Mouse (Mus musculus): ENCODE data around the gene Nrbp1. TPM values are rescaled to one million over a fixed set of nuclear protein-coding genes. Genes with fewer than 3 reads are reported as not detected.

Nrbp1 gene
- polyA plus RNA-seq, 1 experiment: 143 TPM

DNA sequence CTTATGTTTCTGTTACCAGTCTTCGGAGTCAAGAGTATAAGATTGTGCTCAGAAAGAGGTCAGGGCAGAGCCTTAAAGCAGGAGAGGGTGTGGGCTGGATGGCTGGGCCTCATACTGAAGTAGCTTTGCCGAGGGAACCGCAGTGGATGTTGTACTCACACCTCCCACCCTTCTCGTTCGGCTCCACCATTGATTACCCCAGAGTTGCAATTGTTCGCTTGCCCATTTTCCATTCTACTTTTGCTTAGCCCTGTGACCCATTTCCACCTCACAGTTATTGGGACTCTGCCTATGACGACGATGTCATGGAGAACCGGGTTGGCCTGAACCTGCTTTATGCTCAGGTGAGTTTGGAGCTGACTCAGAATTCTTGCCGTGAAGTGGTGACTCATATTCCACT, 44.5 kb upstream of the Nrbp1 start:
- H3K27ac ChIP-seq (ENCODE audit: insufficient read depth, low read length): no peak overlapping the region
- no peak overlapping the region for H3K4me3 ChIP-seq (replicated peaks; ENCODE audit: insufficient read depth, low read depth, low read length)
- H3K4me1 ChIP-seq (ENCODE audit: control insufficient read depth, insufficient read depth, low read length): peaks cover 3% of the 10 kb centered on the region; the same call in 1 of the 2 replicates
- H3K27me3 ChIP-seq (ENCODE audit: control insufficient read depth, insufficient read depth, low read length): no peaks in the 10 kb centered on the region
- DNase-seq: no peak
- TF ChIP-seq POLR2A (IDR thresholded peaks at IDR 0.05; ENCODE audit: borderline replicate concordance, insufficient read depth, low read length) (no peak), CTCF (IDR thresholded peaks at IDR 0.05; ENCODE audit: borderline replicate concordance, insufficient read depth, low read depth, low read length) (no peak)
- WGBS: 82% methylated on average over 10 of the region's 10 CpGs

GRCm38 (mm10) chr5:31197072-31197471, 43.6 kb upstream of the Nrbp1 start:
- DNase-seq: no peak
- Histone ChIP-seq H3K4me1 (ENCODE audit: control insufficient read depth, insufficient read depth, low read length) (no peaks in the 10 kb centered on the region), H3K27me3 (ENCODE audit: control insufficient read depth, insufficient read depth, low read length) (no peaks in the 10 kb centered on the region), H3K27ac (ENCODE audit: insufficient read depth, low read length) (no peak overlapping the region), H3K4me3 (replicated peaks; ENCODE audit: insufficient read depth, low read depth, low read length) (no peak overlapping the region)
- no peak for TF ChIP-seq CTCF (IDR thresholded peaks at IDR 0.05; ENCODE audit: borderline replicate concordance, insufficient read depth, low read depth, low read length)
- no peak for TF ChIP-seq POLR2A (IDR thresholded peaks at IDR 0.05; ENCODE audit: borderline replicate concordance, insufficient read depth, low read length)
- whole genome bisulfite sequencing: 90% methylated on average over 12 of the region's 12 CpGs

DNA sequence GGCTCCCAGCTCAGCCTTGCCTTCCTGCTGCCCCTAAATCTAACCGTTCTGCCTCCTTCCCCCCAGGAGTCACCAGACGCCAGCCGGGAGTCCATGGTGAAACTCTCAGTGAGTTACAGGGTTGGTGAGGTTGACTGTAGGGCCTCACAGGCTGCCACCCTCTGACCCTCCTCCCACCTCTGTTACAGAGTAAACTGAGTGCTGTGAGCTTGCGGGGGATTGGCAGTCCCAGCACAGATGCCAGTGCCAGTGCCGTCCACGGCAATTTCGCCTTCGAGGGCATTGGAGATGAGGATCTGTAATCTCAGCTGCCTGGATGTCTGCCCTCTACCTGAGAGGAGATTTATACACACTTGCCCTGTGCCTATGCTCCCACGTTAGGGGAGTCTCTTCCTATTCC, 42.5 kb upstream of the Nrbp1 start:
- no peak overlapping the region for H3K4me3 ChIP-seq (replicated peaks; ENCODE audit: insufficient read depth, low read depth, low read length)
- H3K4me1 ChIP-seq (ENCODE audit: control insufficient read depth, insufficient read depth, low read length): no peaks in the 10 kb centered on the region
- whole genome bisulfite sequencing: 57% methylated on average over 9 of the region's 9 CpGs
- no peaks in the 10 kb centered on the region for H3K27me3 ChIP-seq (ENCODE audit: control insufficient read depth, insufficient read depth, low read length)
- DNase-seq: no peak
- TF ChIP-seq CTCF (IDR thresholded peaks at IDR 0.05; ENCODE audit: borderline replicate concordance, insufficient read depth, low read depth, low read length): no peak
- TF ChIP-seq POLR2A (IDR thresholded peaks at IDR 0.05; ENCODE audit: borderline replicate concordance, insufficient read depth, low read length): no peak
- no peak overlapping the region for H3K27ac ChIP-seq (ENCODE audit: insufficient read depth, low read length)

DNA sequence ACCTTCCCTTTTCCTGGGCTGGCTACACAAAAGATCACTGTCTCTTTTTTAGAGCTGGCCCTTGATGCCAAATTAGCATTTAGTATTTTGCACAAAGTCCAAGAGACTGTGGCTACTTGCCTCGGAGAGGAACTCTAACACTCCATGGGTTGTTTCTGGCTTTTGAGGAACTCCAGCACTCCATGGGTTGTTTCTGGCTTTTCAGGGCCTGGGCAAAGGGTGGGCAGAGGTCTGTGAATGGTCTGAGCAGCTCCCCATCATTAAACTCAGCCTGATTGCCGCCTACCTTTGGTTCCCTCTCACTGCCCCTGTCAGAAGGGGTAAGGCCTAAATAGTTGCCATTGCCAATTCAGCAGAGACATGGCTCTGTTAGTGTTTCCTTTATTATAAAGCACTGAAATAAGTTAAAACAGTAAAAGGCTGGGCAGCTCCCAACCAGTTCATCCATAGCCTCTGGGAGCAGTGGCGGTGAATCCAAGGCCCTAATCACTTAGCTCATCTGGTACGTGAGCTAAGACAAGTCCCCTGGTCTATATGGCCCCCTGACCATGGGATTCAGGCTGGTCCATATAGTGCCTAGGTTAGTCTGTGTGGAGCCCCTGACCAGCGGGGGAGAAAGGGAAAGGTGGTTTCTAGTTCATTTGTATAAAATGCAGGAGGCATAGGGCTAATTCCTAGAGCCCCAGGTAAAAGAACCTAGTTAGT, 41.9 kb upstream of the Nrbp1 start:
- Histone ChIP-seq H3K27ac (ENCODE audit: insufficient read depth, low read length) (no peak overlapping the region), H3K4me1 (ENCODE audit: control insufficient read depth, insufficient read depth, low read length) (no peaks in the 10 kb centered on the region), H3K27me3 (ENCODE audit: control insufficient read depth, insufficient read depth, low read length) (no peaks in the 10 kb centered on the region), H3K4me3 (replicated peaks; ENCODE audit: insufficient read depth, low read depth, low read length) (no peak overlapping the region)
- no peak for DNase-seq
- TF ChIP-seq POLR2A (IDR thresholded peaks at IDR 0.05; ENCODE audit: borderline replicate concordance, insufficient read depth, low read length) (no peak), CTCF (IDR thresholded peaks at IDR 0.05; ENCODE audit: borderline replicate concordance, insufficient read depth, low read depth, low read length) (no peak)
- 68% methylated on average over 5 of the region's 5 CpGs for WGBS

- Histone ChIP-seq H3K4me3 (replicated peaks; ENCODE audit: insufficient read depth, low read depth, low read length) (no peak overlapping the region), H3K27ac (ENCODE audit: insufficient read depth, low read length) (no peak overlapping the region), H3K27me3 (ENCODE audit: control insufficient read depth, insufficient read depth, low read length) (no peaks in the 10 kb centered on the region), H3K4me1 (ENCODE audit: control insufficient read depth, insufficient read depth, low read length) (no peaks in the 10 kb centered on the region)
- 88% methylated on average over 19 of the region's 19 CpGs for WGBS
- TF ChIP-seq CTCF (IDR thresholded peaks at IDR 0.05; ENCODE audit: borderline replicate concordance, insufficient read depth, low read depth, low read length): no peak
- no peak for TF ChIP-seq POLR2A (IDR thresholded peaks at IDR 0.05; ENCODE audit: borderline replicate concordance, insufficient read depth, low read length)
- DNase-seq: no peak
These were observed 41.3 kb upstream of the Nrbp1 start for GRCm38 (mm10) chr5:31199321-31199892.

- no peak for DNase-seq
- no peak overlapping the region for H3K27ac ChIP-seq (ENCODE audit: insufficient read depth, low read length)
- 49% methylated on average over 9 of the region's 9 CpGs for WGBS
These were observed 40.8 kb upstream of the Nrbp1 start for GRCm38 (mm10) chr5:31199893-31200292.

DNA sequence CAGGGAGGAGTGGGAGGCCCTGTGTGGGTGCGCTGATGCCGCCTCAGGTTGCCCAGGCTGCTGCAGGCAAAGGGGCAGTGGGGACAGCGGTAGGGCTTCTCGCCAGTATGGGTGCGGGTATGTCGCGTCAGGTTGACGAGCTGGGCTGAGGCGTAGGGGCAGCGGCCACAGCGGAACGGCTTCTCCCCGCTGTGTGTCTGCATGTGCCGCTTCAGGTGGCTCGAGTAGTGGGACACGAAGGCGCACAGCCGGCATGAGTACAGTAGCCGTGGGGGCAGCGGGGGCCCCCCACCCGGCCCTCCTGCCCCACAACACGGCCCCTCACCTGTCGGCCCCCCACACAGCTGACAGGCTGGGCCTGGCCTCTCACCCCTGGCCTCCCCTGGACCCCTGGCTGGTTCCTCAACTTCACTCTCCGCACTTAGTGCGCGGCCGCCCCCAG, 40.3 kb upstream of the Nrbp1 start:
- DNase-seq: peak; percentile 36 to 42
- no peaks in the 10 kb centered on the region for H3K4me1 ChIP-seq (ENCODE audit: control insufficient read depth, insufficient read depth, low read length)
- 85% methylated on average over 27 of the region's 27 CpGs for WGBS
- no peak for TF ChIP-seq POLR2A (IDR thresholded peaks at IDR 0.05; ENCODE audit: borderline replicate concordance, insufficient read depth, low read length)
- TF ChIP-seq CTCF (IDR thresholded peaks at IDR 0.05; ENCODE audit: borderline replicate concordance, insufficient read depth, low read depth, low read length): no peak
- no peak overlapping the region for H3K27ac ChIP-seq (ENCODE audit: insufficient read depth, low read length)
- H3K27me3 ChIP-seq (ENCODE audit: control insufficient read depth, insufficient read depth, low read length): no peaks in the 10 kb centered on the region
- no peak overlapping the region for H3K4me3 ChIP-seq (replicated peaks; ENCODE audit: insufficient read depth, low read depth, low read length)

More at GRCm38 (mm10) chr5:31199893-31200292, 40.8 kb upstream of the Nrbp1 start:
- TF ChIP-seq CTCF (IDR thresholded peaks at IDR 0.05; ENCODE audit: borderline replicate concordance, insufficient read depth, low read depth, low read length) (0 out of 2 replicates have a peak, but pooled peaks have one; percentile 5), POLR2A (IDR thresholded peaks at IDR 0.05; ENCODE audit: borderline replicate concordance, insufficient read depth, low read length) (no peak)
- H3K4me3 ChIP-seq (replicated peaks; ENCODE audit: insufficient read depth, low read depth, low read length): no peak overlapping the region
- no peaks in the 10 kb centered on the region for H3K27me3 ChIP-seq (ENCODE audit: control insufficient read depth, insufficient read depth, low read length)
- H3K4me1 ChIP-seq (ENCODE audit: control insufficient read depth, insufficient read depth, low read length): no peaks in the 10 kb centered on the region

All from cerebellum, adult 2 months (tissue).